Mouse (Mus musculus) erythroblast, embryonic 14.5 days (primary cell): ENCODE measurements around the gene Trim50.

Source experiments
- GATA1 ChIP-seq: IDR thresholded peaks from 2 replicates; pipeline ENCODE4 v1.6.1; 2012; ENCODE audit warnings: low read length, inconsistent platforms, mixed read lengths
- TAL1 ChIP-seq: IDR thresholded peaks from 3 replicates; pipeline ENCODE4 v1.6.1; 2012; ENCODE audit warnings: low read length, inconsistent platforms, mixed read lengths

- TF ChIP-seq GATA1 (no peak), TAL1 (no peak)
Measured at GRCm38 (mm10) chr5:135306321-135306965, 46.7 kb upstream of the Trim50 start.
